Mouse (Mus musculus) kidney, adult 9 months (tissue): Measurements from ENCODE around the gene Plek.
"Not testable (repeated sequence)": the region's sequence is repeated elsewhere in the genome, so short reads cannot be mapped to it uniquely, and the experiment has no call there.

Experiments
- DNase-seq: peaks from one replicate; pipeline ENCODE4 v3.0.0; 2022

Plek gene

GRCm38 (mm10) chr11:17051545-17052475, at the start of gene Plek, which contains the start of gene Cnrip1:
Gene Plek, minus strand, starts transcription at chr11:17052381.
Gene Cnrip1, plus strand, starts transcription at chr11:17051586.
- DNase-seq = peak; percentile 34

GRCm38 (mm10) chr11:17086106-17086505, 33.9 kb upstream of the Plek start:
- peak; percentile 7 for DNase-seq

GRCm38 (mm10) chr11:17083866-17084265, 31.7 kb upstream of the Plek start:
- DNase-seq = no peak

DNA sequence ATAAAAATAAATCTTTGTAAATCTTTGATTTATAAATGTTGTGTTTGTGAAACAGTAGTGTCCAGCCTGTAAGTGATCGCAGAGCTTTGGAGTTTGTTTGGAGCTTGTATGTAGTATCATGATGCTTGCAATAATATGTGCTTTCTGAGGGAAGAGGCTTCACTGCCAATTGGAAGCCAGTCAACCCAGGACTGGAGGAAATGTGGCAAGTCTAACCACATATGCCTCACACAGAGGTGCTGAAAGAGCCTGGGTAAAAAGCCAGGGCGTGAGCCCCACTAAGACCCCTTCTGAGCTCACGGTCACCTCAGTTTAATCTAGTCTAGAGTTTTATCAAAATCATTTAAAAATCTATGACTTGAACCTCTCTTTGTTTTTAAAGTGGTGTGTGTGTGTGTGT, 31.3 kb upstream of the Plek start:
- DNase-seq = no peak

DNA sequence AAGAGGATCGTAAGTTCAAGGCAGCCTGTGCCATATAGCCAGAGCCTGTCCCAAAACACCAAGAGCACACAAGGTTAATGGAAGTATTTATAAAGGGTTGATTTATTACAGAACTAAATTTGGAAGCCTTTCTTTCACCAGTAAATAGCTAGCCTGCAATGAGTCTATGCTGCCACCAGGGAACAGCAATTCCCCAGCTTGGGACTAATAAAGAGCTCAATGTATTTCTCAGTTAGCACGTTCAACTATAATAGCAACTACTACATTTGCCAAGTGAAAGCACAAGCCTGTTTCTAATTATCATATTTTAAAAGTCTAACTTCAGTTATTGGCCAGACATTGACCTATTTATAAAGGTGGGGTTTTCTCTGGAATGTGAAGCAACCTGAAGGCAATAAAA, 30.8 kb upstream of the Plek start:
- peak; percentile 13 for DNase-seq

DNA sequence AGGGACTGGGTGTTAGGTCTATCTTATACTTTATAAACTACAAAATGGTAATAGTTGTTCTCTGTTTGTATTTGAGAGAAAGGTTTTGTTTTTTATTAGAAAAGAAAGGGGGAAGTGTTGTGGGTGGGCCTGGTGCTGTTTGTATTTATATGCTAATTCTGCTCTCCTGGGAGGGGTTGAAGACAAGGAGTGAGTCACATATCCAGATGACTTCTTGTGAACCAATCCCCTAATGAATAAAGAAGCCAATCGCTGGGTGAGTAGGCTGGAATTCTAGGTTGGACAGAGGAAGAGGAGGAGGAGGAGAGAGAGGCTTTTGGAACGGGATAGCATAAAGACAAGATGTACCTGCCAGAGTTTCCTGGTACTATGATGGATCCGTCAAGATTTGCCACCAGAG, 29.9 kb upstream of the Plek start:
- no peak for DNase-seq

DNA sequence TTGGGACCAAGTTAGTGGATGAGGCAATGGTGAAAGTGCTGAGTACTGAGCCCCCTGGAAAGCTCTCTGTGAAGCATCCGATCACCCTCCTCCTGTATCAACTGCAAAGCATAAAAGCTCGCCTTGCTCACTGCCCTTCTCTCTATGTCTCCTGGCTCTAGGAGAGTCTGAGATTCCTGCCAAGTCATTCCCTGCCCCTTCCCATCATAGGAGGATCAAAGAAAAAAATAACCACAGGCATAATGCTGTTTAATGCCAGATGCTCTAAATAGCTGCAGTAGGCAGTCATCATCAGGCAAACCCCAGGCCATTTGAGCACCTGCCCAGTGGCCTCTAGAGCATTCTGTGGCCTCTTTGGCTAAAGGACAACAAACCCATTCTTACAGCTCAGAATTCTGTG, 23.5 kb upstream of the Plek start:
- no peak for DNase-seq

DNA sequence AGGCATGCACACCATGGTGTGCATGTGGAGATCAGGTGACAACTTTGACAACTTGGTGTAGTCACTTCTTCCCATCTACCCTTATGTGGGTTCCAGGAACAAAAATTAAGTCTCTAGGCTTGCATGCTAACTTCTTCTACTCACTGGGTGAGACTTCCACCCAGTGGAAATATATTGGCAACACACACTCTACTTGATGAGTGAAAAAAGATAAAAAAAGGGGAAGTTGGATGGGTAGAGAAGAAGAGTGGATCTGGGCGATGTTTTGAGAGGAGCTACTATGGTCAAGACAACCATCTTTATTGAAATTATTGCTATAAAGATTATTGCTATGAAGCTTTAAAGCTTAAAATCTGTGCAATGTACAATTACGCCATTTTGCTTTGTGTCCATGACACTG, 17.2 kb upstream of the Plek start:
- not testable (repeated sequence) for DNase-seq

DNA sequence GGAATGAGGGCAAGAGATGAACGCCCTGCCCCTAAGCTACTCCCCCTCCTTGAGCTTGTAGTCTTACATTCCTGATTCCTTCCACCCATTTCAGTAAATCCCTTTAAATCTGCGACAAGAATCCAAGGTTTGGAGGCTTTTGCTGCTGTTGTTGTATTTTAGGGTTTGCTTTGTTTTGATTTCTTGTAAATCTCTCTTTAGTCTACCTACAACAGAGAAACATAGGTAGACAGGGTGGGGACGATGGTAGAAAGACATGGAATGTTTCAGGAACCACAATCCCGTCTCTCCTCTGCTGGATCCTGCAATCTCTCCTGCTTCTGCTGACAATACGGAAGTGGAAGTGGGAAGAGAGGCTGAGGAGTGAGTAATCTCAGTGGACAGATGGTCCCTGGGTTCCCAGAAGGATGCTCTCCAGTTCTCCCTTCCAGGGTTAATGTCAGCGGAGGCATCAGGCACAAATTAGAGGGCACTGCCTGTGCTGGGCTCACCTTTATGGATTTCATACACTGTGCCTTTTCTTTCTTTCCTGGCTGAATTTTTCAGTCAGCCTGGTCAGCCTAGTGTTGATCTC, 382 bp upstream of the Plek start:
- DNase-seq = no peak

GRCm38 (mm10) chr11:17045806-17046205, 6.4 kb downstream of the Plek start:
- DNase-seq = no peak

GRCm38 (mm10) chr11:17023984-17024383, 28.2 kb downstream of the Plek start:
- no peak for DNase-seq

GRCm38 (mm10) chr11:17023206-17023605, 29.0 kb downstream of the Plek start:
- DNase-seq = no peak

- no peak for DNase-seq
These were observed 32.9 kb downstream of the Plek start for GRCm38 (mm10) chr11:17019328-17019727.

GRCm38 (mm10) chr11:17012948-17013347, 39.2 kb downstream of the Plek start:
- DNase-seq = no peak

DNA sequence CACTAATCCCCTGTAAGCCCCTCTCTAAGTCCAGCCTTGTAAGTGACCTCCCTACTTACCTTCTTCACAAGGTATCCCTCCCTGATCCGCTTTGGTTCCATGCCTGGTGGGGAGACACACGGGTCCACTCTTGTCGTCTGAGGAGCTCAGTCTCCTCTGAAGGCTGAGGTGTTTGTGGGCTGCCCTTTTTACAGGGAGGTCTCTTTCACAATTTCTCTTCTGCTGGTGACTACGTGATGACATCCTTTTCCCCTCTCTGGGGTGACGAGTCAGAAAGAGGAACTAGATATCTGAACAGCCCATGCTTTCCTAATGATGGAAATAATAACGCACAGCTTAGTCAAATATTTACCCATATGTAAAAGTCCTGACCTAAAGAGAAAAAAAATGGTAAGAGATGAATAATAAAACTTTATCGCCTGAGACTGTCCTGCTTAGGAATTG, 43.7 kb downstream of the Plek start:
- no peak for DNase-seq

DNA sequence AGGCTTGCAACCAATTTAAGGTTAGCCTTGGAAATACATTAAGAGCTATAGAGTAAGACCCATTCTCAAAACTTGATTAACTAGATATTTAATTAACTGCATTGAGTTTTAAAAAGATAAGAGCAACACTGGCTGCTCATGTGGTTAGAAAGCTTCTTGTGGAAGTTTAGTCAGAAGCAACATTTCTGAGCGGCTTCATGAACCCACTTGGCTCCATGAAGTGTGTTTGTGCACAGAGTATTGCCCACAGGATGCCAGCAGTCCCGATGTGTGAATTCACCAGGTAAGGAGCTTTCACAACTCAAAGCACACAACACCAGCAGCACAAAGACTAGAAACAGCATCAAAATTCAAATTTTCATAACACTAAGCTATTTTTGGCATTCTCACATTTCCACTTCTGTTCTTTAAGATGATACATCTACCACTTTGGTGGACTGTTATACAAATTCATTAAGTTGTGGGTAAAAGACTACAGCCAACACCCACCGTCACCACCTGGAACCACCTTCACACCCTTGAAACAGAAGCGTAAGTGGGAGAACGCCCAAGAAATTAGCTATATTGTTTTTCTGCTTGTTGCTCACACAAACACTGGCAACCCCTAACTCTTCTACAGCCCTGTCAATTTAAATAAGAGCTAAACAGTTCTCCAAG, 44.5 kb downstream of the Plek start:
- DNase-seq = no peak

DNA sequence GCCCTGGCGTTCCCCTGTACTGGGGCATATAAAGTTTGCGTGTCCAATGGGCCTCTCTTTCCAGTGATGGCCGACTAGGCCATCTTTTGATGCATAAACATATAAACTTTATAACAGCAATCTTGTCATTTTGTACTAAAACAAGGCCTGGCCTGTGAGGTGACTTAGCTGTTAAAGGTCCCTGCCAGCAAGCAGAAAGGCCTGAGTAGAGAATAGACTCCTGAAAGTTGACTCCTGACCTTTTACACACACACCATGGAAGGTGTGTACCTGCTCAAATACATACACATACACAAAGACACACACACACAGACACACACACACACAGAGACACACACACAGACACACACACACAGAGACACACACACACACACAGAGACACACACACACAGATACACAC, 45.7 kb downstream of the Plek start:
- not testable (repeated sequence) for DNase-seq

- peak; percentile 6 for DNase-seq
These were observed 47.0 kb downstream of the Plek start for GRCm38 (mm10) chr11:17004899-17005846.

DNA sequence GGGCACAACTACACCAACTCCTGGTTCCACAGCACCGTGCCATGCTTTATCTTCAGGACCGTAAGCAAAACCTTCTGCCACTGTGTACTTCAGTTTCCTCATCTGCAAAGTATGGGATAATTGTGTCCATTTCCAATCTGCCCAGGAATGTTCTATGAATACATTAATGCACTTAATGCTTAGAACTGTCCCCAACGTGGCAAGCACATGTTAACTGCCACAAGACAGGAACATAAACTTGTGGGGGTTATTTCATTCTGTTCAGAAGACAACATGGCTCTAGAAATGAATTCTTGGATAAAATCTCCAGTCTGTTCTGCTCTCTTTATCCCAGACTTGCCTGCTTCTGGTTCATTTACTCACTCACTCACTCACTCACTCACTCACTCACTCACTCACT, 48.4 kb downstream of the Plek start:
- DNase-seq = no peak

- DNase-seq = no peak
These were observed 49.3 kb downstream of the Plek start for GRCm38 (mm10) chr11:17002739-17003373.

GRCm38 (mm10) chr11:17000353-17001334, 51.5 kb downstream of the Plek start:
- DNase-seq = peak; percentile 9
